Mouse (Mus musculus): ENCODE results near the gene Lifr.

- no peak for TF ChIP-seq GATA1 (IDR thresholded peaks at IDR 0.05; ENCODE audit: borderline replicate concordance, low read length)
- TF ChIP-seq FLI1 (IDR thresholded peaks at IDR 0.05; ENCODE audit: low read length) = no peak
These were observed 26.3 kb downstream of the Lifr start for GRCm38 (mm10) chr15:7116699-7117098.

Data from megakaryocyte, embryonic 14.5 days (primary cell).